Mouse (Mus musculus) embryonic facial prominence, embryonic 15.5 days (tissue): Measurements from ENCODE around the gene Dffa. TPM values are rescaled to one million over a fixed set of nuclear protein-coding genes. Genes with fewer than 3 reads are reported as not detected.
"Not testable (repeated sequence)": the region's sequence is repeated elsewhere in the genome, so short reads cannot be mapped to it uniquely, and the experiment has no call there.

Source experiments
- ATAC-seq: fragments of 200-750 bp; cut with Nextera tagmentation; 2 replicates; pipeline ENCODE4 v1.8.0; 2017; ENCODE audit warnings: low read depth, moderate TSS enrichment; ENCODE audit not compliant: insufficient number of reproducible peaks, low FRiP score, low TSS enrichment
- H3K27ac ChIP-seq: fragments of 300-500 bp; sonication (generic); replicated peaks from 2 replicates; pipeline ENCODE4 v1.5.1; 2015; ENCODE audit warnings: mild to moderate bottlenecking, inconsistent platforms
- H3K27me3 ChIP-seq: fragments of 300-500 bp; sonication (generic); 2 replicates; pipeline ENCODE4 v1.6.1; 2015; ENCODE audit warnings: inconsistent platforms
- H3K36me3 ChIP-seq: fragments of 300-500 bp; sonication (generic); 2 replicates; pipeline ENCODE4 v1.6.1; 2015; ENCODE audit warnings: mild to moderate bottlenecking, inconsistent platforms
- H3K4me1 ChIP-seq: fragments of 300-500 bp; sonication (generic); 2 replicates; pipeline ENCODE4 v1.6.1; 2015; ENCODE audit warnings: inconsistent platforms
- H3K4me2 ChIP-seq: fragments of 300-500 bp; sonication (generic); replicated peaks from 2 replicates; pipeline ENCODE4 v1.6.1; 2015; ENCODE audit warnings: mild to moderate bottlenecking, inconsistent platforms
- H3K4me3 ChIP-seq: fragments of 300-500 bp; sonication (generic); replicated peaks from 2 replicates; pipeline ENCODE4 v1.5.1; 2015; ENCODE audit warnings: mild to moderate bottlenecking, inconsistent platforms
- H3K9ac ChIP-seq: fragments of 300-500 bp; sonication (generic); 2 replicates; pipeline ENCODE4 v1.6.1; 2015; ENCODE audit warnings: inconsistent platforms
- H3K9me3 ChIP-seq: fragments of 300-500 bp; sonication (generic); replicated peaks from 2 replicates; pipeline ENCODE4 v1.6.1; 2016; ENCODE audit warnings: inconsistent platforms
- WGBS: fragments of 180-500 bp; shearing (Covaris S2); methylation state at CpG from one replicate; pipeline ENCODE4 v1.1.7; 2015; 5-methylcytosine and 5-hydroxymethylcytosine counted together
- polyA plus RNA-seq: library from polyadenylated mRNA; unstranded; fragments of >200 nt; fragmentation: Nextera tagmentation; extraction: Ambion mirVana; gene quantifications from 2 replicates; pipeline ENCODE4 v1.2.1, GENCODE M21; 2015

The Dffa gene
- polyA plus RNA-seq, 1 experiment from 2014 or later: 35.0 TPM

DNA sequence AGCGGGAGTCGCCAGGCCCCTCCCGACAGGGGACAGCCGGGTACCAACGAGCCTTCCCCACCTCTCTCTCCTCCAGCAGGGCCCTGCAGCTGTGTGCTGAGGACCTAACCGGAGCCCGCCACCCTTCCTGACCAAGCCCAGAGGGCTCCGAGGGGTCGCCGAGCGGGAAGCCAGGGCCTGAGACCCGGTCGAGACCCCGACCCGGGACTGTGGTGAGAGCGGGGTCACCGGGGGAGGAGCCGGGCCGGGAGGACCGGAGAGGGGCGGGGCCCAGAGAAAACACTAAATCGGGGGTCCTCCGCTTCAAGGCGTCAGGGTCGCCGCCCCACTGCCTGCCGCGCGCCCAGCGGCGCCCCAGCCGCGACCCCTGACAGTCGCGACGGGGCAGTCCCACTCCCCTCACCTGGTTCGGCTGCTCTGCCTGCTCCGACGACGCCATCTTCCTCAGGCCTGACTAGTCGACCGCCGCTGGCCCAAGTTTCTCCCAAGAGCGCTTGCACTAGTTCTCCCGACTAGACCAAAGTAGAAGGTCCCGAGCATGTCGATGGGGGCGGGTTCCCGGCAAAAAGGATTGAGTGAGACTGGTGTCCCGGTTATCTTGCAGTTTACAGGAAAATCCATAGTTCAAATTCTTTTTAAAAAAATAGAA, 4.5 kb upstream of the Dffa start, which contains the start of gene Pex14:
Pex14 (minus strand) TSS at position 508 of the 649 bp plus-strand sequence.
- peak; percentile 79 for ATAC-seq

GRCm38 (mm10) chr4:149100449-149100848, 3.5 kb upstream of the Dffa start:
- H3K36me3 ChIP-seq, H3K4me2 ChIP-seq, H3K27ac ChIP-seq, H3K27me3 ChIP-seq, H3K4me3 ChIP-seq, H3K9me3 ChIP-seq, H3K9ac ChIP-seq, ATAC-seq: not testable (repeated sequence)
- WGBS: 86% methylated on average over 12 of the region's 12 CpGs
- peaks cover 29% of the 10 kb centered on the region for H3K4me1 ChIP-seq

More for the DNA sequence above, 4.5 kb upstream of the Dffa start, which contains the start of gene Pex14:
- no peaks in the 10 kb centered on the region for H3K9me3 ChIP-seq
- no peak within 1 kb of the TSS; the same call in 1 of the 2 replicates for H3K27ac ChIP-seq
- H3K9ac ChIP-seq: peak within 1 kb of the TSS; percentile 90
- peak within 1 kb of the TSS; percentile 92 for H3K4me2 ChIP-seq
- WGBS: 0% methylated on average over 50 of the region's 50 CpGs
- no peaks in the 10 kb centered on the region for H3K36me3 ChIP-seq
- H3K27me3 ChIP-seq: no peaks in the 10 kb centered on the region
- H3K4me3 ChIP-seq: peak within 1 kb of the TSS; percentile 99
- H3K4me1 ChIP-seq: peaks cover 20% of the 10 kb centered on the region

GRCm38 (mm10) chr4:149101456-149101855, 2.5 kb upstream of the Dffa start:
- Histone ChIP-seq H3K36me3 (peaks cover 4% of the 10 kb centered on the region; the same call in 1 of the 2 replicates), H3K4me2 (no peak overlapping the region), H3K27ac (no peak overlapping the region), H3K27me3 (no peaks in the 10 kb centered on the region), H3K4me1 (peaks cover 30% of the 10 kb centered on the region), H3K9ac (no peak overlapping the region), H3K9me3 (no peaks in the 10 kb centered on the region), H3K4me3 (no peak overlapping the region)
- WGBS: 73% methylated on average over 3 of the region's 3 CpGs
- ATAC-seq: no peak

- H3K4me1 ChIP-seq: not testable (repeated sequence)
- peaks cover 16% of the 10 kb centered on the region; the same call in 1 of the 2 replicates for H3K36me3 ChIP-seq
Observed at GRCm38 (mm10) chr4:149119978-149120562, 16.1 kb downstream of the Dffa start.

GRCm38 (mm10) chr4:149123432-149123831, 19.5 kb downstream of the Dffa start:
- ATAC-seq: no peak
- no peak overlapping the region for H3K27ac ChIP-seq
- H3K4me1 ChIP-seq: no peaks in the 10 kb centered on the region
- WGBS: 55% methylated on average over 5 of the region's 5 CpGs
- H3K27me3 ChIP-seq: no peaks in the 10 kb centered on the region
- no peak overlapping the region for H3K9ac ChIP-seq
- H3K4me3 ChIP-seq: no peak overlapping the region
- peaks cover 20% of the 10 kb centered on the region for H3K36me3 ChIP-seq
- no peak overlapping the region for H3K4me2 ChIP-seq
- no peaks in the 10 kb centered on the region for H3K9me3 ChIP-seq

More at GRCm38 (mm10) chr4:149119978-149120562, 16.1 kb downstream of the Dffa start:
- not testable (repeated sequence) for H3K4me3 ChIP-seq, H3K27me3 ChIP-seq, H3K27ac ChIP-seq, H3K9ac ChIP-seq, H3K4me2 ChIP-seq, ATAC-seq, H3K9me3 ChIP-seq
- WGBS: 75% methylated on average over 12 of the region's 12 CpGs

GRCm38 (mm10) chr4:149125341-149126114, 21.6 kb downstream of the Dffa start:
- no peak overlapping the region for H3K4me2 ChIP-seq
- ATAC-seq: no peak
- no peak overlapping the region for H3K4me3 ChIP-seq
- no peaks in the 10 kb centered on the region for H3K4me1 ChIP-seq
- peaks cover 27% of the 10 kb centered on the region for H3K36me3 ChIP-seq
- no peak overlapping the region for H3K27ac ChIP-seq
- no peak overlapping the region for H3K9ac ChIP-seq
- no peaks in the 10 kb centered on the region for H3K27me3 ChIP-seq
- WGBS: 65% methylated on average over 11 of the region's 11 CpGs
- no peaks in the 10 kb centered on the region for H3K9me3 ChIP-seq

- Histone ChIP-seq H3K27me3 (no peaks in the 10 kb centered on the region), H3K4me1 (no peaks in the 10 kb centered on the region), H3K4me2 (no peak overlapping the region), H3K4me3 (no peak overlapping the region), H3K9ac (no peak overlapping the region), H3K36me3 (peaks cover 29% of the 10 kb centered on the region; the same call in 1 of the 2 replicates), H3K27ac (no peak overlapping the region), H3K9me3 (no peaks in the 10 kb centered on the region)
- ATAC-seq: no peak
- WGBS: 65% methylated on average over 6 of the region's 6 CpGs
Observed at GRCm38 (mm10) chr4:149126115-149126509, 22.2 kb downstream of the Dffa start.

GRCm38 (mm10) chr4:149126663-149127062, 22.7 kb downstream of the Dffa start, which contains the start of gene Cort:
Gene Cort (minus strand): TSS chr4:149126763.
- WGBS: 62% methylated on average over 11 of the region's 11 CpGs
- Histone ChIP-seq H3K9ac (no peak within 1 kb of the TSS), H3K9me3 (no peaks in the 10 kb centered on the region), H3K4me2 (no peak within 1 kb of the TSS), H3K4me3 (no peak within 1 kb of the TSS), H3K4me1 (no peaks in the 10 kb centered on the region), H3K36me3 (peaks cover 29% of the 10 kb centered on the region; the same call in 1 of the 2 replicates), H3K27me3 (no peaks in the 10 kb centered on the region), H3K27ac (no peak within 1 kb of the TSS)
- ATAC-seq: no peak

DNA sequence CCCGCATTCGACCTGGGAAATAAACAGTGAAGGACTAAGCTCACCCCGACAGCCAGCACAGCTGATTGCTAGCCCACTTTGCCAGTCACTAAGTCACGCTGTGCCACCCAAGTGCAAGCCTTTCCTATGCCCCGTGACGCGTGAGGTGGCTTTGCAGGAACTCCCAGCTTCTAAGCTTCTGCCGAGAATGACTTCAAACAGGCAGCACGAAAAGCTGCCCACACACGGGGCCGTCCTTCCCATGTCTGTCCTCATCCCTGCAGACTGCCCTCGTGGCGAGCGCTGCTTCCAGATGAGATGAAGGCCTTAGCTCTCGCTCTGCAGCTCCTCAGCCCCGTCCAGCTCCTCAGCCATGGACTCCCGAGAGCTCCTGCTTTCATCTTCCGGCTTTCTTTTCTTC, 24.5 kb downstream of the Dffa start:
- Histone ChIP-seq H3K9me3 (no peaks in the 10 kb centered on the region), H3K36me3 (peaks cover 29% of the 10 kb centered on the region; the same call in 1 of the 2 replicates), H3K4me3 (no peak overlapping the region), H3K4me2 (no peak overlapping the region), H3K4me1 (0 out of 2 replicates have a peak, but pooled peaks cover 3% of the 10 kb centered on the region), H3K27me3 (no peaks in the 10 kb centered on the region), H3K9ac (no peak overlapping the region), H3K27ac (no peak overlapping the region)
- 84% methylated on average over 18 of the region's 18 CpGs for WGBS
- ATAC-seq: no peak

DNA sequence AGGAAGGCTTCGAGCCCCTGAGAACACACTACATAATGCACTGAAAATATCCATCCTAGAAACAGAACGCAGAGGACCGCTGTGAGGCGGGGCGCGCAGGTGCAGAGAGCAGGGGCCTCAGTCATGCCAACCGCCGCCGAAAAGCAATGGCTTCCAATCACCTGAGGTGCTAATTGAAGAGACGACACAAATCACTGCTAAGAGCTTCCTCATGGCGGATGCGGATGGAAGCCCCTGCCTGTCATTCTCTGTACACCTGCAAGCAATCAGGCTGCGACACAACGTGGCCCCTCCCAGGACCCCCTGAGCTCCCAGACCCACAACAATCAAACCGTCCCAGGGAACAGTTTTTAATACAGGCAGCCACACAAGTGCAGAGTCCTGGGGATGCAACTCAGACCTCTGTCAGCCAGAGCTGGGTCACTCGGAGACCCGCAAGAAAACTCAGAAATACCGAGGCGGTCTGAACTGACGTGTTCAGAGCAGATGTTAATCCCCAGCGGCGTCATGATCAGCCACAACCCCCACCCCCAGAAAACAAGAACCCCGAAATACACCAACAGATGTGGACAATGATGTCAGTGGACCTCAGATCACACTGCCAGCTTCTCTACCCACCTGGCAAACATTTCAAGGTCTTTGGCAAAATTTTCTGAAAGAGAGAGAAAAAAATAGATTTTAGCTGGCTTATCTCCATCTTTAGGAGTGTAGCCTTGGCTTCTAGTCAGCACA, 27.2 kb downstream of the Dffa start:
- H3K9ac ChIP-seq: no peak overlapping the region
- 66% methylated on average over 23 of the region's 23 CpGs for WGBS
- no peaks in the 10 kb centered on the region for H3K27me3 ChIP-seq
- H3K36me3 ChIP-seq: peaks cover 26% of the 10 kb centered on the region; the same call in 1 of the 2 replicates
- no peaks in the 10 kb centered on the region for H3K9me3 ChIP-seq
- H3K4me2 ChIP-seq: no peak overlapping the region
- H3K27ac ChIP-seq: no peak overlapping the region
- no peak for ATAC-seq
- H3K4me3 ChIP-seq: no peak overlapping the region
- 0 out of 2 replicates have a peak, but pooled peaks cover 4% of the 10 kb centered on the region for H3K4me1 ChIP-seq
